Mouse (Mus musculus) testis, postnatal 10 days (tissue): ENCODE data around the gene Xlr5a.
A peak's percentile ranks its signal among the peaks of the same experiment; 100 is the strongest.
"Not testable (repeated sequence)": the region's sequence is repeated elsewhere in the genome, so short reads cannot be mapped to it uniquely, and the experiment has no call there.

ENCODE experiments used
- DNase-seq: peaks from one replicate; pipeline ENCODE4 v3.0.0; 2021; ENCODE audit warnings: low spot score

The Xlr5a gene

DNA sequence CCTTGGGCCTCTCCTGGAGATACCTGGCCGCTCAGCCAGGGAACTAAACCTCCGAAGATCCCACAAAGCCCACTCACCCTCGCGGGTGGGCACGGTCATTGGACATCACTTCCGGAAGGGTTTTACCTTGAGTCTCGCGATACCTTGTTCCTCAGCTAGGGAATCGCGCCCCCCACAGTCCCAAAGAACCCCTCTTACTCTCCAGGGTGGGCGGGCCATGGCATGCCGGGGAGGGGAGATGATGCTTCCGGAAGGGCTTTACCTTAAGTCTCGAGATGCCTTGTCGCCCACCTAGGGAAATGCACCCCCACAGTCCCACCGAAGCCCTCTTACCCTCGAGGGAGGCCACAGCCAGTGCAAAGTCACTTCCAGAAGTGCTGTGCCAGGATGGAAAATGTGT is at the start of gene Xlr5a, which contains the start of gene Xlr5c:
Gene Xlr5a (minus strand): TSS at position 101 of the 400 bp plus-strand sequence.
Gene Xlr5c (minus strand): TSS at position 101 of the 400 bp plus-strand sequence.
- DNase-seq: not testable (repeated sequence)

DNA sequence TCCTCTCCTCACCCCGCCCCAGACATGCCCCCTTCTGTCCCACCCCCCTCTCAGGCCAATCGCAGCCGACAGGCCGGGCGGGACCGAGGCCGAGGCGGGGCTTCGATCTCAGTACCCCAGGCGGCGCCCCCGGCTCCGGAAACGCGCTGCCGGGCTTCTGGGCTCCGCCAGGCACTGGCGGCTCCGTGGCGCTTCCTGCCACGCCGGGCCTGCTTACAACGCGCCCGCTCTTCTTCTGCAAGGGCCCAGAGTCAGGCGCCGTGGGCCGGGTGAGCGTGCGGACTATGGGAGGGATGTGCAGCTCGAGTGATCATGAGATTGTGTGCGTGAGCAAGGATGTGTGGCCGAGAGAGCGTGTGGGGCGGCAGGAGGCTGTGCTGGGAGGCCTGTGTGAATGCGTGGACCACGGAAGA is 49.7 kb upstream of the Xlr5a start, which contains the start of gene Zfp275:
Gene Zfp275 (plus strand): TSS at position 139 of the 413 bp plus-strand sequence.
- DNase-seq: peak; percentile 80

DNA sequence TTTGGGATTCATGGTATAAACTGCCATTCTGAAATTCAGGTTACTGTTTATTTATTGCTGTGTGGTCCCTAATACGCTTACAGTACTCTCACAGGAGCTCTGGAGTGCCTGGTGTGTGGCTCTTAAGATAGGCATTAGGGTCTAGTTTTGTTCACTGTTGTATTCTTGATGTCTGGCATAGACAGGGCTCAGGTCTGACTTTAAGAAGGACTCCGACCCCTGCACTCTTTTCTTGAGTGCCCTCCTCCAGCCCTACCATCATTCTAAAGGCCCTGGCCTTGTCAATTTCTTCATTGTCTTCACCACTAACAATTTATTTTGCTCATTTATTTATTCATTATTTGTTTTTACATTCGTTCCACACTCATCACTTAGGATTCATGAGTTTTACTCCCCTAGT is 49.3 kb upstream of the Xlr5a start:
- DNase-seq: no peak

DNA sequence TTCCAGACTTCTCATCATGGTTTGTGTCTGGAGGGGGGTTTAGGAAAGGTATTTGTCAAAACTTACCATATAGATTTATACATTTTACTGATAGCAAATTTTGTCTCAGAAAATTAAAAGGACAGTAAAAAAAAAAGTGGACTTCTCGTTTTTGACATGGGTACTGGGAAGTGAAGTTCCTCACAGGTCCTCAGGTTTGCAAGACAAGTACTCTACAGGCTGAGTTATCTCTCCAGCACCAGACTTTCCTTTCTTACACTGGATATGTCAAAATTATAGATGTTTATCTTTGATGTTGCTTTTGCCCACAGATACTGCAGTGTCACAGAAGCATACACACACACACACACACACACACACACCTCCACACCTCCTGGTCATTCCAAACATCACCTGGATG is 48.7 kb upstream of the Xlr5a start:
- DNase-seq: no peak

DNA sequence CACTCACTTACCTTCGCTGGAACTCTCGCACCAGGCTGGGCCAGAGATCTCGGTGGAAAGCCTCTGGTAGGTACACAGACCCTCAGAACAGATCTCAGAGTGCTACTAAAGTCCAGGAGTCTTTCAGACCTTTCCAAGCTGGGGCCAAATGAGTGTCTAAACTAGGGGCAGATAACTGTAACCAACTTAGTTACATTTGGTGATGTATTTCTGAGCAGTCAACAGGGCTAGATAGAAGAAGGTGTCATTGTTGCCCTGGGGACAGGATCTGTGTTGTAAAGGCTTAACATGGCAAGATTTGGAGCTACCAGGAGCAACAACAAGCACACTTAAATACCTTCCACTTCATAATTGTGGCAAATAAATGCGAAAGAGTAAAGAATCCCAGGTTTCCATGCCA is 44.0 kb upstream of the Xlr5a start, which contains the start of gene Gm45015:
Gene Gm45015 (minus strand): TSS at position 101 of the 400 bp plus-strand sequence.
- DNase-seq: no peak

DNA sequence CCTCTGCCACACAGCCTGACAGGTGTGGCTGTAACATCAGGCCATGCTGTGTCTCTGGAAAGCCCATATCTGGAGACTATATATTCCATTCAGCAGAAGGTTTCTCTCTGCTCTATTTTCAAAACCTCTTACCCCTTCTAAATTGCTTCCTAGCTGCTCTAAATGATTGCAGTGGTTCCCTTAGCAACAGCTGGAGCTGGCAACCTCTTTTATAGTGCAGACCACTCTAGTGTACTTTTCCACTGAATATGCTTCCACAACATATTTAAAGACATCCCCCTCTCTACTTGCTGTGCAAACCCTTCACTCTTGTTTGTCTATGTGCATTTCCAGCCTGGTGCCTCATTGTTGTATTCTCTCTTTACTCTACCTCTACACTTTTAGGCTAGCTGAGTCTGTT is 40.8 kb upstream of the Xlr5a start:
- no peak for DNase-seq

DNA sequence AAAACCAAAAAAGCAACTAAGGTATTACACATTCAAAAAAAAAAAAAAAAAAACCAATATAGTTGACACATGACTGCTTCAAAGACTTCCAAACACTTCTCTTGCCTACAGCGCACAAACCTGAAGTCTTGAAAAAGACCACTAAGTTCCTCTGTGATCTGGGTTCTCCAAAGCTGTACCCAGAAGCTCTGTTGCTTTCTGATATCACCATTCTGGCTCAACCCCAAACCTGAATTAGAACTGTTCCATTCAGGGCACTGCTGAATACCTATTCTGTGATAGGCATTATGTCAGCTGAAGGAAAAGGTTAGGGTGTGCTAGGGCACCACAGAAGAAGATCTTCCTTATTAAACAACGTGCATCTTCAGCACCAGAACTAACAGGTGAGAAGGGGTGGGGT is 34.4 kb upstream of the Xlr5a start:
- DNase-seq: no peak

DNA sequence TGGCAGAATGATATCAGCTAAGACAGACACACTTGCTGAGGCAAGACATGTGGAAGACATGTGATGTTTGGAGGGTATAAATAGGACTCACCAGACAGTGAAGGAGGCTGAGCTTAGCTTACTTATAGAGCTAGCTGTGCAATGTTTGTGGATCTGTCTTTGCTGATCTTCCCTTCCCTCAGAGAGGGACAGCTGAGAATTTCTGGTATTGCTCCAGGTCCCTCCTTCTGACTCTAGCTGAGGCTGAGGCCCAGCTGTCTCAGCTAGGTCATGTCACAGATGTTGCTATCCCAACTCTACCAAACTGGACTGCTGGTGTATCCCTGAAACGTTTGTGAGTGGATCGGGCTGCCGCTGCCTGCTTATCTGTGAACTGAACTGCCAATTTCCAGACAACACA is 28.3 kb upstream of the Xlr5a start:
- no peak for DNase-seq

DNA sequence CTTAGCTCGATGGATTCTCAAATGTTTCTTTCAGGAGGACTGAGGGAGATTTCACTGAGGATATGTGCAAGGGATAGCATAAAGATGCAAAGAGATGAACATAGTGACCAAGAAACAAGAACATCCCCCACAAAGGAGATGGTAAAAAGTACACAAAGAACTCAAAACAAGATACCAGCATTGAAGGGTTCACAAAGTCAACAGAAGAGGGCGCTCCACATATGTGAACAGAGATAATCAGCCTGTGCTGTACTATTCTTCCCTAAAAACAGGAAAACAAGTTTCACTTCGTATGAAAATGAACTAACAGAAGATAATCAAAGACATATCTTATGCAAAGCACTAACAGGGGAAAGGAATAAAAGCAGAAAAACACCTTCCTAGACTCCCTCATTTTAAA is 19.7 kb upstream of the Xlr5a start:
- DNase-seq: peak; percentile 50

DNA sequence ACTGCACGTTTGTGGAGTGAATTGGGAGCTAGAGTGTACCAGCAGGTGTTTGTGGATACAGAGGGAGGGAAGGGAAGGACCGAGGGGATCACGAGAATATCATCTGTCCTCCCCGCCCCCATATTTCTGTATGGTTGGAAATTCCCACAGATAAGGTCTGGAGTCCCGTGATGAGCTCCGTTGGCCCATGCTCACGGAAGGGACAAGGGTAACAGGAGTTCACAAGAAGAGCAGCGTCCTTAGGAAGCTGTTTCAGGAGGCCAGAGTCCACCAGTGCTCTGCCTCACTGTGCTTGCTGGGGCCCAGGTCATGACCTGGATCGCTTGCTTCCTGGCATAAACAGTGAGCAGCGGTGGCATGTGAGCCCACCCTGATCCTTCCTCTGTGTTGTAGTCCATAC is 3.0 kb upstream of the Xlr5a start:
- DNase-seq: not testable (repeated sequence)

DNA sequence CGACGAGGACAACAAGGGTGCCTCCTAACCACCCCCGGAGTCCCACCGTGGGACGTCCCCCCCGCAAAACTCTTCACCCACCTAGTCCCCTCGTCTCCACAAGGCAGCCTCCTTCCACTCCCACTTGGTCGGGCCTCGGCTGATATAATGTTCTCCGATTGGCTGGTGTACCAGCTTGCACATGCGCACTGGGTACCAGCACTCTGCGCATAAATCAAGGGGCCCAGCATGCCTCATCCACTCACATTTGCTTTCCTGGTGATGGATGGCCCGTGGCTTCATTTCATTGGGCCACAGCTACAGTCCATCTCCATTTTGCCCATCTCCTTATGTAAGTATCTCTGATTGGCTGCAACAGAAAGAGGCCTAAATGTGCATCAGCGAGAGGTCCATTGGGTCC is 27.5 kb downstream of the Xlr5a start, which contains the start of gene Xlr3c:
Gene Xlr3c (minus strand): TSS at position 121 of the 400 bp plus-strand sequence.
- DNase-seq: peak; percentile 32

DNA sequence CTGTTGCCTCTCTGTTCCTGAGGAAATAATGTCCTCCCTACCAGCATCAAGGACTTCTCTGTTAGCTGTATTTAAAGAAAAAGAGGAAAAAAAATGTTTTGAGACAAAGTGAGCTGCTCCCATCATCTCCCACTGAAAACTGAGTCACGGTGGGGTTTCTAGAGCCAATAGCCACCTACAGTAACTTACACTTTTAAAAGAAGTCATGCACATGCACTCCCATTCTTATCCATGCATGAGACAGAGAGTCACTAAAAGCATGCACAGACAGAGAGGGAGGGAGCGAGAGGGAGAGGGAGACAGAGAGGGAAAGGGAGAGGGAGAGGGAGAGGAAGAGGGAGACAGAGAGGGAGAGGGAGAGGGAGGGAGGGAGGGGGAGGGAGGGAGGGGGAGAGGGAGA is 30.3 kb downstream of the Xlr5a start:
- DNase-seq: not testable (repeated sequence)

DNA sequence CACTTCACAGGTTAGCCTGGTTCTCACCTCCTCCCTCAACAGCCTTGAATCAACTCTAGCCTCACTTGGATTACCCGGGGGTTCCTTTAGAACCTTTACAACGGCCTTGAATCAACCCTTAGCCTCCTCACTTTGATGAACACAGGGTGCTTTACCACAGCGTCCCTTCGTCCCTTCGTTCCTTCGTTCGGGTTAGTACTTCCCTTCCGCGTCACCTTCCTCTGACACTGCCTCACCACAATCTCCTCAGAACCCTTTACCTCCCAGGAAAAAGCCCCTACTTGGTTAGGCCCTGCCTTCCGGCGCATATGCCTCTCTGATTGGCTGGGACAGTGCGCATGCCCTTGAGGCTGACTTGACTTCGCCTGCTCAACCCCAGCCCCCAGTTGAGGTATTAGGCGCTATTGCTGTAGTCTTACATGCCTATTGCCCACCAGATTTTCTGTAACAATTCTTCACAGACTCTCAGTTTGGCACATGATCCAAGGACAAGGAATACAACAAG is 49.9 kb downstream of the Xlr5a start, which contains the start of gene Xlr4c:
Gene Xlr4c (minus strand): TSS at position 310 of the 505 bp plus-strand sequence.
- DNase-seq: not testable (repeated sequence)

DNA sequence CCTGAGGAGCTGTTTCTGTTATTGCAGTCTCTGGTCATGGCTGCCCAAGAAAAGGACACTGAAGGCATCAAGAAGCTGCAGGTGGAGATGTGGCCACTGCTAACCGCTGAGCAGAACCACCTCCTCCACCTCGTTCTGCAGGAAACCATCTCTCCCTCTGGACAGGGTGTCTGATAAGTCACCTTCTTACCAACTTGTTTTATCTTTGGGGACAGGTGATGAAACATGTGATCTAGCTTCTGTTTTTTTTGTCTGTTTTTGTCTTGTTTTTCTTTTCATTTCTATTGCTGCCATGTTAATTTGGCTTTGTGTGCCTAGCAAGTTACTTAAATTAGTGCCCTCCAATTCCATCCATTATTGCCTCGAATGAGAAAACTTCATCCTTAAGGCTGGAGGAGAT is 63.5 kb downstream of the Xlr5a start:
- DNase-seq: no peak

DNA sequence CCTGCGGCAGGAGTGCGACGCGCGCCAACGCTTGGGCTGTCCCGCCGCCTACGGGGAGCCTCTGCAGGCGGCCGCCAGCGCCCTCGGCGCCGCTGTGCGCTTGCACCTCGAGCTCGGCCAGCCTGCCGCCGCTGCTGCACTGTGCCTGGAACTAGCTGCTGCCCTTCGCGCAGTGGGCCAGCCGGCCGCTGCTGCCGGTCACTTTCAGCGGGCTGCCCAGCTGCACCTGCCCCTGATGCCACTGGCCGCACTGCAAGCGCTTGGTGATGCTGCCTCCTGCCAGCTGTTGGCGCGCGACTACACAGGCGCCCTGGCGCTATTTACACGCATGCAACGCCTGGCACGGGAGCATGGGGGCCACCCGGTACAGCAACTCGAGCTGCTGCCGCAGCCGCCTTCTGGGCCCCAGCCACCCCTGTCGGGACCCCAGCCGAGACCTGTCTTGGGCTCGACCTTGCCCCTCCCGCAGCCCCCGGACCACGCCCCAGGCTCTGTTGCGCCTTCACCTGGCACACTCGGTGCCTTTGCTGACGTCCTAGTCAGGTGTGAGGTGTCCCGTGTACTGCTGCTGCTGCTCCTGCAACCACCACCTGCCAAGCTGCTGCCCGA is 64.1 kb downstream of the Xlr5a start:
- peak; percentile 53 for DNase-seq

DNA sequence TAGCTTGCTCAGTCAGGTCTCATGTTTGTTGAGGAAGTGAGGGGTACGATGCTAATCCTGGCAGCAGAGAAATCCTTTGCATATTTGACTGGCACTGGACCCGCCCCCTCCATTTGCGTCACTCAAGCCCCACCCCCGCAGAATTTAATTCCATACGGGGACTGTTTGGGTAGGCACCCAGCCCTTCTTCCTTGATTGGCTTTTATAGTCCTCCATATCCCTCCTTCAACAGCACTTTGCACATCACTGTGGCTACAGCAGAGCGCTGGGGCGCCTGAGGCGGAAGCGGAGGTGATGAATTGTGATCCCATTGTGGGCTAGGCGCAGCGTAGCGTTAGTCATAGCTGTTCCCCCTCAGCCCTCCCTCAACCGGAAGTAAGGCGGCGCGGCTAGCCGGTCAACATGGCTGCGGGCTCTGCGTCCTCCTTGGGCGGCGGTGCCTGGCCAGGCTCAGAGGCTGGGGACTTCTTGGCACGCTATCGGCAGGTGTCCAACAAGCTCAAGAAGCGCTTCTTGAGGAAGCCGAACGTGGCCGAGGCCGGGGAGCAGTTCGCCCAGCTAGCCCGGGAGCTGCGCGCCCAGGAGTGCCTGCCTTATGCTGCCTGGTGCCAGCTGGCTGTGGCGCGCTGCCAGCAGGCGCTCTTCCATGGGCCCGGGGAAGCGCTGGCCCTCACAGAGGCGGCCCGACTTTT is 64.7 kb downstream of the Xlr5a start, which contains the start of gene F8a:
Gene F8a (plus strand): TSS at position 378 of the 692 bp plus-strand sequence.
- peak; percentile 79 for DNase-seq

DNA sequence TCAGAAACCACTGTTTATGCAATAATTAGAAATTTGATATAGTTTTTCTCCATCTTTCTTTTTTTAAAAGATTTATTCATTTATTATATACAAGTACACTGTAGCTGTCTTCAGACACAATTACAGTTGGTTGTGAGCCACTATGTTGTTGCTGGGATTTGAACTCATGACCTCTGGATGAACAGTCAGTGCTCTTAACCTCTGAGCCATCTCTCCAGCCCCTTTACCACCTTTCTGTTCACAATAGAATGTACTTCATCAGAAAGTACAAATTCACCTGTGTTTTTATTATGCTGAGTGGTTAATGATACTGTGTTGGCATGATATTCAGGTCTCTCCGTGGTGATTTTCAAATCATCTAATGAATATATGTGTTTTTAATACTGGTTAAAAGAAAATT is 67.4 kb downstream of the Xlr5a start:
- no peak for DNase-seq

DNA sequence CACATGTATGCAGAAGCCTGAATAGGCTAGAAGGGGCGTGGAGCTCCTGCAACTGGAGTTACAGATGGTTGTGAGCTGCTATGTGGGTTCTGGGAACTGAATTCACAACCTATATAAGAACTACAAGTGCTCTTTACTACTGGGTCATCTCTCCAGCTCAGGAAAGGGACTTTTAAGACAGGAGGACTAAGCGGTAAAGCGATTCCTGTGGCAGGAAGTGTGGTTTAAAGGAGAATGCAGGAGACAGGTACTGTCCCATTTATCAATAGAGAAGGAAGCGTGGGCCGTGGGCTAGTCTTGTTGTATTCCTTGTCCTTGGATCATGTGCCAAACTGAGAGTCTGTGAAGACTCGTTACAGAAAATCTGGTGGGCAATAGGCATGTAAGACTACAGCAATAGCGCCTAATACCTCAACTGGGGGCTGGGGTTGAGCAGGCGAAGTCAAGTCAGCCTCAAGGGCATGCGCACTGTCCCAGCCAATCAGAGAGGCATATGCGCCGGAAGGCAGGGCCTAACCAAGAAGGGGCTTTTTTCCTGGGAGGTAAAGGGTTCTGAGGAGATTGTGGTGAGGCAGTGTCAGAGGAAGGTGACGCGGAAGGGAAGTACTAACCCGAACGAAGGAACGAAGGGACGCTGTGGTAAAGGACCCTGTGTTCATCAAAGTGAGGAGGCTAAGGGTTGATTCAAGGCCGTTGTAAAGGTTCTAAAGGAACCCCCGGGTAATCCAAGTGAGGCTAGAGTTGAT is 78.8 kb downstream of the Xlr5a start, which contains the start of gene Xlr4b:
Gene Xlr4b (plus strand): TSS at position 515 of the 746 bp plus-strand sequence.
- DNase-seq: not testable (repeated sequence)

DNA sequence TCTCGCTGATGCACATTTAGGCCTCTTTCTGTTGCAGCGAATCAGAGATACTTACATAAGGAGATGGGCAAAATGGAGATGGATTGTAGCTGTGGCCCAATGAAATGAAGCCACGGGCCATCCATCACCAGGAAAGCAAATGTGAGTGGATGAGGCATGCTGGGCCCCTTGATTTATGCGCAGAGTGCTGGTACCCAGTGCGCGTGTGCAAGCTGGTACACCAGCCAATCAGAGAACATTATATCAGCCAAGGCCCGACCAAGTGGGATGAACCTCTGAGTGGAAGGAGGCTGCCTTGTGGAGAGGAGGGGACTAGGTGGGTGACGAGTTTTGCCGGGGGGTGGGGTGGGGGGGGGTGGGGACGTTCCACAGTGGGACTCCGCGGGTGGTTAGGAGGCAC is 100.8 kb downstream of the Xlr5a start, which contains the start of gene Xlr3b:
Gene Xlr3b (plus strand): TSS at position 274 of the 400 bp plus-strand sequence.
- peak; percentile 35 for DNase-seq

DNA sequence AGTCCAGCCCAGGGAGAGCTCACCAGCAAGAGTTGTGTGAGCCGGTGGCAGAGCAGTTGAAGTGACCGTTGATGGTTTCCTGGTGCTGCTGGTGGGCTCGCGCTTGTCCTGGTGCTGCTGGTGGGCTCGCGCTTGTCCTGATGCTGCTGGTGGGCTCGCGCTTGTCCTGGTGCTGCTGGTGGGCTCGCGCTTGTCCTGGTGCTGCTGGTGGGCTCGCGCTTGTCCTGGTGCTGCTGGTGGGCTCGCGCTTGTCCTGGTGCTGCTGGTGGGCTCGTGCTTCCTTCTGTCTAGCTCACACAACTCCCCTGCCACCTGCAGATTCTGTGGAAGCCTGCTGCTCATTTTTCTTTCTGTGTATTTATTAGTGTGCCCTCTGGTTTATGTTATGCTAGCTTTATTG is 115.9 kb downstream of the Xlr5a start, which contains the start of gene Spin2d:
Gene Spin2d (minus strand): TSS at position 101 of the 400 bp plus-strand sequence.
- DNase-seq: not testable (repeated sequence)

DNA sequence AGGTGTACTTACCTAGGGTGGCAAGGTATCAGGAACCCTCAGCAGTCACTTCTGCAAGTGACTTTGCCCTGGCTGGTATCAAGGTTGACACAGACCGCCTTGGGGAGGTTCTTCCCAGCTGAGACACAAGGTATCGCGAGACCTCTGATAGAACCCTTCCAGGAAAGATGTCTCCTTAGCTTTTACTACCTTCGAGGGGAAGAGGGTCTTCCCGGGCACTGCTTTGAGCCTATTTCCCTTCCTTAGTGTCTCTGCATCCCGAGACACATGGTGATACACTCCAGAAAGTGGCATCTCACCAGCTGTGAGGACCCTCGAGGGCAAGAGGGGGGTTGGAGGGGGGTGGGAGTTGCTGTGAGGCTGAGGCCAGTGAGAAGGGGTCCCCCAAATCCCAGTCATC is 143.4 kb downstream of the Xlr5a start, which contains the start of gene DXBay18:
Gene DXBay18 (minus strand): TSS at position 101 of the 400 bp plus-strand sequence.
- DNase-seq: not testable (repeated sequence)

DNA sequence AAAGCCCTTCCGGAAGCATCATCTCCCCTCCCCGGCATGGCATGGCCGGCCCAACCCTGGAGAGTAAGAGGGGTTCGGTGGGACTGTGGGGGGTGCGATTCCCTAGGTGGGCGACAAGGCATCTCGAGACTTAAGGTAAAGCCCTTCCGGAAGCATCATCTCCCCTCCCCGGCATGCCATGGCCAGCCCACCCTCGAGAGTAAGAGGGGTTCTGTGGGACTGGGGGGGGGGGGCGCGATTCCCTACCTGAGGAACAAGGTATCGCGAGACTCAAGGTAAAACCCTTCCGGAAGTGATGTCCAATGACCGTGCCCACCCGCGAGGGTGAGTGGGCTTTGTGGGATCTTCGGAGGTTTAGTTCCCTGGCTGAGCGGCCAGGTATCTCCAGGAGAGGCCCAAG is 144.3 kb downstream of the Xlr5a start, which contains the start of gene Xlr5b:
Gene Xlr5b (plus strand): TSS at position 301 of the 400 bp plus-strand sequence.
- DNase-seq: not testable (repeated sequence)
